Mouse (Mus musculus) adrenal gland (tissue): Measurements from ENCODE around the gene Crip2.

Experiments used
- intact Hi-C: fragments of 180-260 bp; cut with DNase I; formaldehyde crosslinking; loops from one replicate; pipeline ENCODE4 v1.15.1; 2025

Gene Crip2

GRCm38 (mm10) chr12:113124726-113125125 lies 15.3 kb upstream of the Crip2 start:
- intact Hi-C loops, result no loop called here

- intact Hi-C loops, result no loop called here
These were observed 9.3 kb upstream of the Crip2 start for GRCm38 (mm10) chr12:113130732-113131131.

- intact Hi-C loops, result no loop called here
These were observed 8.4 kb upstream of the Crip2 start for GRCm38 (mm10) chr12:113131601-113132000.

GRCm38 (mm10) chr12:113132567-113132966 lies 7.5 kb upstream of the Crip2 start:
- intact Hi-C loops, result no loop called here

- intact Hi-C loops, result no loop called here
These were observed 6.8 kb upstream of the Crip2 start for GRCm38 (mm10) chr12:113133260-113133659.

GRCm38 (mm10) chr12:113133861-113134403 lies 6.1 kb upstream of the Crip2 start:
- intact Hi-C loops, result no loop called here

- intact Hi-C loops, result no loop called here
These were observed 5.5 kb upstream of the Crip2 start for GRCm38 (mm10) chr12:113134502-113134901.

GRCm38 (mm10) chr12:113135401-113135800 lies 4.6 kb upstream of the Crip2 start:
- intact Hi-C loops, result no loop called here

- intact Hi-C loops, result no loop called here
These were observed 3.5 kb upstream of the Crip2 start for GRCm38 (mm10) chr12:113136492-113137020.

- intact Hi-C loops, result no loop called here
These were observed 2.5 kb upstream of the Crip2 start for GRCm38 (mm10) chr12:113137260-113138213.

GRCm38 (mm10) chr12:113138291-113138690 lies 1.7 kb upstream of the Crip2 start:
- intact Hi-C loops, result no loop called here

- intact Hi-C loops, result no loop called here
These were observed 853 bp upstream of the Crip2 start for GRCm38 (mm10) chr12:113138901-113139864.

GRCm38 (mm10) chr12:113140616-113141411 lies 778 bp downstream of the Crip2 start:
- intact Hi-C loops, result no loop called here

GRCm38 (mm10) chr12:113141531-113141973 lies 1.5 kb downstream of the Crip2 start:
- intact Hi-C loops, result no loop called here

- intact Hi-C loops, result no loop called here
These were observed 2.3 kb downstream of the Crip2 start for GRCm38 (mm10) chr12:113142021-113142975.

- intact Hi-C loops, result no loop called here
These were observed 3.1 kb downstream of the Crip2 start for GRCm38 (mm10) chr12:113143164-113143563.

GRCm38 (mm10) chr12:113144001-113144756 lies 4.1 kb downstream of the Crip2 start:
- intact Hi-C loops, result no loop called here

- intact Hi-C loops, result loop anchor here (5.0 kb wide), 2 partner anchors 42 to 62 kb away; partner anchors contain the start of gene Tmem121
These were observed 4.8 kb downstream of the Crip2 start for GRCm38 (mm10) chr12:113144886-113145285.
